Mouse (Mus musculus): ENCODE measurements around the gene Egfem1.

The Egfem1 gene

GRCm38 (mm10) chr3:29578055-29578860 lies 496.4 kb downstream of the Egfem1 start:
- no peak for DNase-seq (ENCODE audit: extremely low read depth, low read depth)

DNA sequence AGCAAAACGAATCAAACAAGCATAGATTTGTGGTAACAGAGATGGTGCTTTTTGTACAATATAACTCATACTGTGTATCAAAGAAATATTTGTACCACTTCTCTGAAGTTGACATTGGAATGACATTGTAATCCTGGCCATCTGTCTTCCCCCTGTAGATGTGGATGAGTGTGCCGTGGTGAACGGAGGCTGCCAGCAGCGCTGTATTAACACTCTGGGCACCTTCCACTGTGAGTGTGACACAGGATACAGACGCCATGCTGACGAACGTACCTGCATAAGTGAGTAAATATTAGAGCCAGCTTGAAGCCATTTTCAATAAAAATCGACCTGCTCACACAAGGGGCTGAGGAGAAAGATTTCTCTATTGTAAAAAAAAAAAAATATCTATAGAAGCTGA lies 500.9 kb downstream of the Egfem1 start:
- no peak for DNase-seq (ENCODE audit: extremely low read depth, low read depth)

DNA sequence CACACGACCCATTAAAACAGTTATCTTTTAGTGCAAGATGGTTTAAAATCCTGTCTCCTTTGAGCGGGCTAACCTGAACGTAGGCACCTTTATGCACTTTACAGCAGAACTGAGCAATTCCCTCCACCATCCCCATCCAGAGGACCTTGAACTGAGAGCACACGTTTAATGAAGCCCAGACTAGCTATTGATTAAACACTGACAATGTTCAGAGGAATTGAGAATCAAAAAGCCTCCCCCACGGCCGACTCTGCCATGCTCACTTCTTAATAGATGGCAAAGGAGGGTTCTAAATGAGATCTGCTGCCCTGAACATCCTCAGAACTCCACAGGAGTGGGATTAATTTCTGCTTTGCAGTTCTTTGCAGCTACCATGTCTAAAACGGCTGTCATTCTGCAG lies 520.3 kb downstream of the Egfem1 start:
- DNase-seq (ENCODE audit: extremely low read depth, low read depth) = no peak

DNA sequence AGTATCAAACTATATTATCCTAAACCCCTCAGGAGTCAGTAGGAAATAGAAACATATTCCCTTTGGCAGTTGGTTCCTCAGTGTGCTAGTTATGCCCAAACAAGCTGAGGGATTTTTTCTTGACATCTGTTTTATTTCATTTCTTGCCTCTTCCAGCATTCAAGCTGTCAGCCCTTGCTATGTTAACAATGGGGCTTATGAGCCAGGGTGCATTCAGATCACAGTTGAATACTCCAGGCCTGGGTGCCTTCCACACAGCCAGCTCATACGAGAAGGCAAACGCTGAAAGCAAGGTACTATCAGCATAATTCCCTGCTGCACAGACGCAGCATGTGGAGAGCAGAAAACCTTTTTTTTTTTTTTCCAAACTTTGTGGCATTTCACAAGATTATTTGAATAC lies 526.9 kb downstream of the Egfem1 start:
- DNase-seq (ENCODE audit: extremely low read depth, low read depth) = no peak

DNA sequence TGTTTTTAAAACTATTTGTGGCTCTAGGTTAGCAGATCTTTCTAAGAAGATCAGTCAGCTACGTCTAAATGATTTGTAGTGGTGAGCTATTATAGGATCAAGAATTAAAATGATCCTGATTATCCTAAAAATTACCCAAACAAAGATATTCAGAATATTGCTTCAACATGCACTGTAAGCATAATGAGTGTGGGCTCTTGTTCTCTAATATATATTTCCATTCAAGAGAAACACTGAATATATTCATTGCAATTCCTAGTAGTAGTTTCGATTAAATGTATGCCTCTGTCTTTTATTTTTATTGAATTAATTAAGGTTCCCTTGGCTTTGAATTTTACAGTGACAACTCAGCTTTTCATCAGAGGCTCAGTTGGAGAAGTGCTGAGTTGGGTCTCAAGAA lies 527.4 kb downstream of the Egfem1 start:
- DNase-seq (ENCODE audit: extremely low read depth, low read depth) = no peak

DNA sequence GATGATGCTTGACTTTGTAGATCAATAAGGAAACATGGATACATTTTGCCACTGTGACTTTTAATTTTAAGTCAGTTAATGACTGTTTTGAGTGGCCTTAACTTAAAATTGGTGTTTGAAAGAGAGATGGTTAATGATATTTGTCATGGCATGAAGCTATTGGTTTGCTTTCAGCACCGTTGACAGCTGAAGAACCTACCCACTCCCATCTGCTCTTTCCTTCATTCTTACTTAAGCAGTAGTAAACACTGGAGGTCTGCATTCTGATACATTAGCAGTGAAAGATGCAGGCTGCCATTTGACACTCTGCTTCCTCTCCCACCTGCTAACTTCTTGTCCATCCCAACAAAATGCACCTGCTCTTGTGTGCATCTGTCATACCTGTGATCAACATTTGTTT lies 537.8 kb downstream of the Egfem1 start:
- DNase-seq (ENCODE audit: extremely low read depth, low read depth) = no peak

- DNase-seq (ENCODE audit: extremely low read depth, low read depth) = no peak
Measured at GRCm38 (mm10) chr3:29639819-29640218, 558.0 kb downstream of the Egfem1 start.

- DNase-seq (ENCODE audit: extremely low read depth, low read depth) = no peak
Measured at GRCm38 (mm10) chr3:29666796-29667195, 585.0 kb downstream of the Egfem1 start.

DNA sequence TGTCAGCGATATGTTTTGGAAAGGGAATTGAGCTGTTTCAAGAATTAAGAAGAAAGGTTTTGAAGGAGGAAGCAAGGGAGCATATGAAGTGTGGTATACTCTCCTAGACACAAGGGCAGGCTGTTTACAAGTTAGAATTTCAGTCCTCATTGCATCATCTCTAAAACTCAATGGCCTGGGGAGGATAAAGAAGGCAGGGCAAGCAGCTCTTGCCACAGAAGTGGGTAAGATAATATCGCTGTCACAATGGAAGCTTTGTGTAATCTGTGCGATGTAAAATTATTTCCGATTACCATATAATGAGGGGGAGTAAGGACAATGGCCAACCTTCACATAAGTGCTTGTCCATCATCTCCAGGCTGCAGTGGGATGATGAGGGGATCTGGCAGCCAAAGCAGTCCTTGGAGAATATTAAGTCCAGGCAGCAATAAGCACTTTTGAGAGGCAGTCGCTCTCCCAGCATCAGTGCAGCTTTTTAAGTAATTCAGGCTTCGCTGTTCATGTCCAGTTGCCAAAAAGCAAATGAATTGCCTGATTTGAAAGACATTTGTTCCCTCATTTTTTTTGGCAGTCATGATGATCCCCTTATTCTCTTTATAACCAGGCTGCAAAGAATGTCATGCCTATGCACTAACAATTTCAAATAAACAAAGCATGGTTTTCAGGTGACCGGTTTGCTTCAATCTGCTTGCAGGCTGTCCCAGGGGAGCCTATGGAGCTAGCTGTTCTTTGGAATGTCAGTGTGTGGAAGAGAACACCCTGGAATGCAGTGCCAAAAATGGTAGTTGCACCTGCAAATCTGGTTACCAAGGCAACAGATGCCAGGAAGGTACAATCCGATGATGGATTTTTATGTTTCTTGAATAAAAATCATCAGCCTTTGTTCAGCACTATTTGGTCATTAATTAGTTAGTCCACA lies 607.8 kb downstream of the Egfem1 start:
- DNase-seq (ENCODE audit: extremely low read depth, low read depth) = no peak

DNA sequence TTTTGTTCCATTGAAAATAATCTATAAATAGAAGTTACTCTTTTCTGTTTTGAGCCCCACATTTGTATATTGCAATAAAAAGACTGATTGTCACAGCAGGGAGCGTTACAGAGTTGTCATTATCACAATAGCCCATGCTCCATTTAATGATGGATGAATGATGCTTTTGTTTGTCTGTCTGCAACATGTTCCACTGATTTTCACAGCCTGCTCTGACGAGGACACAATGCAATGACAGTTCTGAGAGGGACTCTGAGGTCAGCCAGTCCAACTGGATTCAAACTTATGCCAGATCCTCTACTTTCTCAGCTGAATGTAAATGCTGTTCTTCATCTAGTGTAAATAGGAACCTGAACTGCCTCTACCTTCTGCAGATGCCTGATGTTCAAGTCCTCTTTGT lies 619.3 kb downstream of the Egfem1 start:
- no peak for DNase-seq (ENCODE audit: extremely low read depth, low read depth)

DNA sequence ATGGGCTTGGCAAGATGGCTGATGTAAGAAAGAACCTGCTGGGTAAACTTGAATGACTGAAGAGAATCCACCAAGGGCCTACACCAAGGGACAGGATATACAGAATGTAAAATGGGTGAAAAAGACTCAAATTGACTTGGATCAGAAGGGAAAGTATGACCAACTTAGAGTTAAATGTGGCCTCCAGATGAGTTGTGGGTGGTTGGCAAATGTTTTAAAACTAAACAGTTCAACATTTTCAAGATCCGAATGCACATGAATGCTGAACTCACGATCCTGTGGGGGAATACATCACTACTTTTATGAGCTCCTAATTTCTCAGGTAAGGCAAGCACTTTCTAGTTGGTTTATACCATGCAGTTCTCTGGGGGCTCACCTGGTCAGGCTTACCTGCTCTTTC lies 625.0 kb downstream of the Egfem1 start:
- no peak for DNase-seq (ENCODE audit: extremely low read depth, low read depth)

GRCm38 (mm10) chr3:29707467-29707866 lies 625.6 kb downstream of the Egfem1 start:
- no peak for DNase-seq (ENCODE audit: extremely low read depth, low read depth)

DNA sequence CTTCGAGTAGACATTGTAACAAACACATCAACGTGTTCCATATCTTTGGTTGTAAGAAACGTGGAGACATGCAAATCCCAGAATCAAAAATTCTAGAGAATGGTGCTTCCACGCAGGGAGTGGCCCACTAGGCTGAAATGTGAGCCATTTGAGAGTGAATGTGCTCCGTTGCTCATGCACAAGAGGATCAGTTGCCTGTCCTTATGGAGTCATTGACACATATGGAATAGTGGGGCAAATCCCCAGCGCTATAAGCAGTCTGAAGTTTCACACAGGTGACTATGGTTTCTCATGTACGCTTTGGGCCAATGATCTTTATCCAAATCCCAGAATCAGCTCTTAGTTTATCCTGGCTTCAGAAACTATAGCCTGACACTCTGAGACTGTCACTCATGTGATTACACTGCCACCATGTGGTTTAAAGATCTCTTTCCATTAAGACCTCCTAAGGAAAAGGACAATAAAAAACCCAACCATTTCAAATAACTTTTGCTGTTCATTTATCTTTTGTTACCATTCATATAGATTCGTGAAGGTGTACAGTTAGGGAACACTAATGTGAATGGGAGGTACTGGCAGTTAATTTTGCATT lies 644.6 kb downstream of the Egfem1 start:
- DNase-seq (ENCODE audit: extremely low read depth, low read depth) = no peak

DNA sequence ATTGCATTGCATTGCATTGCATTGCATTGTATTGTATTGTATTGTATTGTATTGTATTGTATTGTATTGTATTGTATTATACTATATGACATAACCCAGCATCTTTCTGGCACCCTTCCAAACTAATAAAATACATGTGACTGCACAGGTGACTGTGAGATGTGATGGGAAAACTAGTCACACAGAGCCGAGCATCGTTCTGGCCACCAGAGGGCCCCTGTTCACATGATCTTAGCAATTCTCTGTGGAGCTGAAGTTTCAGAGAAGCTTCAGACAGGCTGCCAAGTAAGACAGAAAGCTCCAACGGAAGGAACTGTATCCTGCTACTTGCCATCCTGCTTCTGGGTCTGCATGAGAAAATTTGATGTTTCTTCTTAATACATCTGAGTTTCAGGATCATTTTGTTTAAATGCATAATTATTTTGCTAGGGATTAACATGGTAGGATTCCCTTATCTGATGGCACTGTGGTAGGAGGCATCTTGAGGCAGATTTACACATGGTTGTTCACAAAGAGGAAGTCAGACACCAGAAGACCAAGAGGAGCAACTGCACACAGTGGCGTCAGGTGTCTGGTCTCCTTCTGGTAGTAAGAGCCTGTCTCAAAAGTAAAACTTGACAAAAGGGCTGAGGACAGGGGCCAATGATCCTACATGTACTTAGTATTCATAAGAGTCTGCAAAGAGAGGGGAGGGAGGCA lies 648.4 kb downstream of the Egfem1 start:
- DNase-seq (ENCODE audit: extremely low read depth, low read depth) = no peak

DNA sequence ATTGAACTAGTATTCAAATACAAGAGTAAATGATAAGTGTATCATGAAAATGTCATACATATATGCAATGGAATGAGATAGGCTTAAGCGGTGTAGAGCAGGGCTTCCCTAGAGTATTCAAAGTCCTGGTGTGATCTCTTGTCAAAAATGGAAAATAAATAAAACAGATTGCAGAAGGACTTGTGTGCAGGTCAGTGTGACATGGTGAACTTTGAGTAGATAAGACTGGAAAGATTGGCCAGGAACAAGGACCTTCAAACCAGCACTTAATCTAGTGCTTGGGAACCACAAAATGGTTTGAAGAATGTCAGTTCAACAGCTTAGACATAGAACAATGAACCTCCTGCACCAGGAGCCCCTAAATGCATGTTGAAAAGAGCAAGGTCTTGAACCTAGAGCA lies 649.7 kb downstream of the Egfem1 start:
- DNase-seq (ENCODE audit: extremely low read depth, low read depth) = no peak

DNA sequence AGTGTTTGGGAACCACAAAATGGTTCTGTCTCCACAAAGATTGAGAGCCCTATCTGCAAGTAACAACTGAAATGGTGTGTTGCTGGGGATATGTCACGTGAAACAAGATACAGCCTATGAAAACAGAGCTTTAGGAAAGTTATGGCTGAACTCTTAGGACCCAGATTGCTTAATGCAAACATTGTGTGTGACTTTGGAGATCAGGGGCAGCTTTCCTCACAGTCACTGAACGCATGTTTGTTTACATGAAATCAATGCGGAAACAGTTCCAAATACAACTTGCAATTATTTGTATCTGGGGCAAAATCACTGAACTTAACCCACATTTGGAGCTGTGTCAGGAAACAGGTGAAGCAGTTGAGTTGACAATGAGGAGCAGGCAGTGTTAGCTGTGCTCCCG lies 650.8 kb downstream of the Egfem1 start:
- DNase-seq (ENCODE audit: extremely low read depth, low read depth) = no peak

- no peak for DNase-seq (ENCODE audit: extremely low read depth, low read depth)
Measured at GRCm38 (mm10) chr3:29734251-29734650, 652.4 kb downstream of the Egfem1 start.

- no peak for DNase-seq (ENCODE audit: extremely low read depth, low read depth)
Measured at GRCm38 (mm10) chr3:29739292-29739691, 657.5 kb downstream of the Egfem1 start.

All from MEL-GATA-1-ER (cell line).